Mouse (Mus musculus): ENCODE results near the gene Gm21987.

GRCm38 (mm10) chr16:38363256-38363595 lies 16.4 kb downstream of the Gm21987 start:
- no peak for TF ChIP-seq ZNF384 (IDR thresholded peaks at IDR 0.05; ENCODE audit: low read depth, low read length)
- TF ChIP-seq CHD2 (IDR thresholded peaks at IDR 0.05; ENCODE audit: low read depth, low read length) = no peak
- no peak for TF ChIP-seq ZC3H11A (IDR thresholded peaks at IDR 0.05; ENCODE audit: borderline replicate concordance, low read depth, low read length)
- TF ChIP-seq HCFC1 (IDR thresholded peaks at IDR 0.05; ENCODE audit: borderline replicate concordance, insufficient read depth, low read length) = no peak

Measured in ES-E14 (cell line).